Mouse (Mus musculus) embryonic facial prominence, embryonic 15.5 days (tissue): ENCODE measurements at regions not wholly inside any gene's neighbourhood (a gene's known extent, or its start where the extent isn't known, plus 50 kb on each side); places are given as distances from the start of the nearest gene placed in this dataset.

Source experiments
- ATAC-seq: fragments of 200-750 bp; cut with Nextera tagmentation; 2 replicates; pipeline ENCODE4 v1.8.0; 2017; ENCODE audit warnings: low read depth, moderate TSS enrichment; ENCODE audit not compliant: insufficient number of reproducible peaks, low FRiP score, low TSS enrichment
- H3K27ac ChIP-seq: fragments of 300-500 bp; sonication (generic); replicated peaks from 2 replicates; pipeline ENCODE4 v1.5.1; 2015; ENCODE audit warnings: mild to moderate bottlenecking, inconsistent platforms
- H3K27me3 ChIP-seq: fragments of 300-500 bp; sonication (generic); 2 replicates; pipeline ENCODE4 v1.6.1; 2015; ENCODE audit warnings: inconsistent platforms
- H3K36me3 ChIP-seq: fragments of 300-500 bp; sonication (generic); 2 replicates; pipeline ENCODE4 v1.6.1; 2015; ENCODE audit warnings: mild to moderate bottlenecking, inconsistent platforms
- H3K4me1 ChIP-seq: fragments of 300-500 bp; sonication (generic); 2 replicates; pipeline ENCODE4 v1.6.1; 2015; ENCODE audit warnings: inconsistent platforms
- H3K4me2 ChIP-seq: fragments of 300-500 bp; sonication (generic); replicated peaks from 2 replicates; pipeline ENCODE4 v1.6.1; 2015; ENCODE audit warnings: mild to moderate bottlenecking, inconsistent platforms
- H3K4me3 ChIP-seq: fragments of 300-500 bp; sonication (generic); replicated peaks from 2 replicates; pipeline ENCODE4 v1.5.1; 2015; ENCODE audit warnings: mild to moderate bottlenecking, inconsistent platforms
- H3K9ac ChIP-seq: fragments of 300-500 bp; sonication (generic); 2 replicates; pipeline ENCODE4 v1.6.1; 2015; ENCODE audit warnings: inconsistent platforms
- H3K9me3 ChIP-seq: fragments of 300-500 bp; sonication (generic); replicated peaks from 2 replicates; pipeline ENCODE4 v1.6.1; 2016; ENCODE audit warnings: inconsistent platforms
- WGBS: fragments of 180-500 bp; shearing (Covaris S2); methylation state at CpG from one replicate; pipeline ENCODE4 v1.1.7; 2015; 5-methylcytosine and 5-hydroxymethylcytosine counted together

GRCm38 (mm10) chr6:88981544-88981943 lies 79.5 kb downstream of the Tpra1 start:
- H3K4me1 ChIP-seq = peaks cover 8% of the 10 kb centered on the region; the same call in 1 of the 2 replicates
- H3K9ac ChIP-seq = no peak overlapping the region
- 0 out of 2 replicates have a peak, but pooled peaks cover 3% of the 10 kb centered on the region for H3K27me3 ChIP-seq
- ATAC-seq = no peak
- no peak overlapping the region for H3K4me2 ChIP-seq
- no peaks in the 10 kb centered on the region for H3K36me3 ChIP-seq
- H3K4me3 ChIP-seq = no peak overlapping the region
- 11% methylated on average over 7 of the region's 7 CpGs for WGBS
- H3K27ac ChIP-seq = no peak overlapping the region
- H3K9me3 ChIP-seq = no peaks in the 10 kb centered on the region

GRCm38 (mm10) chr6:88984170-88984569 lies 82.1 kb downstream of the Tpra1 start:
- Histone ChIP-seq H3K4me3 (no peak overlapping the region), H3K4me2 (no peak overlapping the region), H3K9me3 (no peaks in the 10 kb centered on the region), H3K4me1 (peaks cover 8% of the 10 kb centered on the region; the same call in 1 of the 2 replicates), H3K27ac (no peak overlapping the region), H3K36me3 (no peaks in the 10 kb centered on the region), H3K9ac (no peak overlapping the region), H3K27me3 (no peaks in the 10 kb centered on the region)
- WGBS = 73% methylated on average over 4 of the region's 4 CpGs
- ATAC-seq = no peak

- WGBS = 32% methylated on average over 4 of the region's 4 CpGs
- Histone ChIP-seq H3K9me3 (no peaks in the 10 kb centered on the region), H3K4me2 (no peak overlapping the region), H3K4me1 (peaks cover 8% of the 10 kb centered on the region; the same call in 1 of the 2 replicates), H3K9ac (no peak overlapping the region), H3K27ac (no peak overlapping the region), H3K4me3 (no peak overlapping the region), H3K36me3 (no peaks in the 10 kb centered on the region), H3K27me3 (no peaks in the 10 kb centered on the region)
- ATAC-seq = no peak
Observed at GRCm38 (mm10) chr6:88984863-88985262, 82.8 kb downstream of the Tpra1 start.

GRCm38 (mm10) chr6:88988551-88988950 lies 86.5 kb downstream of the Tpra1 start:
- H3K27me3 ChIP-seq = no peaks in the 10 kb centered on the region
- H3K9ac ChIP-seq = no peak overlapping the region
- H3K4me1 ChIP-seq = peaks cover 7% of the 10 kb centered on the region; the same call in 1 of the 2 replicates
- no peak overlapping the region for H3K27ac ChIP-seq
- no peak overlapping the region for H3K4me2 ChIP-seq
- H3K9me3 ChIP-seq = no peaks in the 10 kb centered on the region
- ATAC-seq = no peak
- H3K4me3 ChIP-seq = no peak overlapping the region
- WGBS = 86% methylated on average over 10 of the region's 10 CpGs
- H3K36me3 ChIP-seq = no peaks in the 10 kb centered on the region

GRCm38 (mm10) chr6:88989617-88990299 lies 87.7 kb downstream of the Tpra1 start:
- Histone ChIP-seq H3K9ac (no peak overlapping the region), H3K4me1 (peaks cover 7% of the 10 kb centered on the region; the same call in 1 of the 2 replicates), H3K9me3 (no peaks in the 10 kb centered on the region), H3K27ac (no peak overlapping the region), H3K4me3 (no peak overlapping the region), H3K27me3 (no peaks in the 10 kb centered on the region), H3K36me3 (no peaks in the 10 kb centered on the region), H3K4me2 (no peak overlapping the region)
- no peak for ATAC-seq
- WGBS = 54% methylated on average over 6 of the region's 6 CpGs

GRCm38 (mm10) chr6:88990300-88990685 lies 88.2 kb downstream of the Tpra1 start:
- no peaks in the 10 kb centered on the region for H3K9me3 ChIP-seq
- ATAC-seq = no peak
- WGBS = 16% methylated on average over 1 of the region's 1 CpGs
- H3K27ac ChIP-seq = no peak overlapping the region
- H3K4me2 ChIP-seq = no peak overlapping the region
- no peak overlapping the region for H3K4me3 ChIP-seq
- 0 out of 2 replicates have a peak, but pooled peaks cover 4% of the 10 kb centered on the region for H3K4me1 ChIP-seq
- no peaks in the 10 kb centered on the region for H3K36me3 ChIP-seq
- no peak overlapping the region for H3K9ac ChIP-seq
- H3K27me3 ChIP-seq = no peaks in the 10 kb centered on the region

GRCm38 (mm10) chr6:88995077-88995476 lies 93.0 kb downstream of the Tpra1 start:
- Histone ChIP-seq H3K9me3 (no peaks in the 10 kb centered on the region), H3K4me3 (no peak overlapping the region), H3K27ac (no peak overlapping the region), H3K4me2 (no peak overlapping the region), H3K27me3 (no peaks in the 10 kb centered on the region), H3K36me3 (no peaks in the 10 kb centered on the region), H3K9ac (no peak overlapping the region), H3K4me1 (0 out of 2 replicates have a peak, but pooled peaks cover 2% of the 10 kb centered on the region)
- no peak for ATAC-seq
- 77% methylated on average over 3 of the region's 3 CpGs for WGBS

GRCm38 (mm10) chr6:88998927-88999722 lies 97.1 kb downstream of the Tpra1 start:
- Histone ChIP-seq H3K27ac (no peak overlapping the region), H3K36me3 (no peaks in the 10 kb centered on the region), H3K4me2 (no peak overlapping the region), H3K4me1 (no peaks in the 10 kb centered on the region), H3K27me3 (no peaks in the 10 kb centered on the region), H3K9ac (no peak overlapping the region), H3K4me3 (no peak overlapping the region), H3K9me3 (no peaks in the 10 kb centered on the region)
- WGBS = 79% methylated on average over 3 of the region's 3 CpGs
- ATAC-seq = no peak

GRCm38 (mm10) chr6:89000359-89000758 lies 98.3 kb downstream of the Tpra1 start:
- H3K4me3 ChIP-seq = no peak overlapping the region
- H3K9ac ChIP-seq = no peak overlapping the region
- WGBS = 31% methylated on average over 14 of the region's 14 CpGs
- no peaks in the 10 kb centered on the region for H3K36me3 ChIP-seq
- no peak overlapping the region for H3K27ac ChIP-seq
- ATAC-seq = no peak
- no peaks in the 10 kb centered on the region for H3K4me1 ChIP-seq
- H3K4me2 ChIP-seq = peak overlapping the region; percentile 29; the same call in 1 of the 2 replicates
- no peaks in the 10 kb centered on the region for H3K27me3 ChIP-seq
- H3K9me3 ChIP-seq = no peaks in the 10 kb centered on the region

GRCm38 (mm10) chr6:89003197-89003923 lies 101.3 kb downstream of the Tpra1 start:
- Histone ChIP-seq H3K9me3 (no peaks in the 10 kb centered on the region), H3K36me3 (no peaks in the 10 kb centered on the region), H3K4me3 (no peak overlapping the region), H3K27ac (no peak overlapping the region), H3K4me2 (no peak overlapping the region), H3K9ac (no peak overlapping the region), H3K4me1 (peaks cover 4% of the 10 kb centered on the region), H3K27me3 (no peaks in the 10 kb centered on the region)
- 27% methylated on average over 5 of the region's 6 CpGs for WGBS
- no peak for ATAC-seq

GRCm38 (mm10) chr6:89005094-89005493 lies 103.0 kb downstream of the Tpra1 start:
- Histone ChIP-seq H3K27me3 (no peaks in the 10 kb centered on the region), H3K4me2 (no peak overlapping the region), H3K4me1 (peaks cover 14% of the 10 kb centered on the region), H3K9me3 (no peaks in the 10 kb centered on the region), H3K9ac (no peak overlapping the region), H3K27ac (no peak overlapping the region), H3K4me3 (no peak overlapping the region), H3K36me3 (no peaks in the 10 kb centered on the region)
- 50% methylated on average over 4 of the region's 4 CpGs for WGBS
- no peak for ATAC-seq
